Mouse (Mus musculus) liver, postnatal 0 days (tissue): ENCODE measurements around the gene Mrnip.

Experiments
- CTCF ChIP-seq: sonication (generic); IDR thresholded peaks from 2 replicates; pipeline ENCODE4 v1.5.1; 2016; ENCODE audit warnings: antibody characterized with exemption, low read depth
- EP300 ChIP-seq: IDR thresholded peaks from 2 replicates; pipeline ENCODE4 v1.6.1; 2016; ENCODE audit warnings: antibody characterized with exemption, low read depth, mild to moderate bottlenecking

DNA sequence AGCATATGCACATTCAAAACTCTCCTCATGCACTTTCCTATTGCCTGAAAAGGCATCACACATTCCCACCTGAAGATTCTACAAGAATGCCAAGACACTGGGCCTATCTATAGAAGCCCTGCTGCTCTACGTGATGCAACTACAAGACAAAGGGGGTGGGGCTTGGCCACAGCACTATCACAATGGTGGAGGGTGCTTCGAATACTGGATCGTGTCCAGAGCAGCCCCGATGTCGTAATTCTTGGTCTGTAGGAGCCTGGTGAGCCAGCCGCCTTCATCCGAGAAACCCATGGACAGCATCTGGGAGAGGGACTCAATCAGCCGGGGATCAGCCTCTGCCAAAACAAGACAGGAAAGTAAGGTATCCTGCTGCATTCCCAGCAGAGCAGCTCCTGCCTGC lies 26.4 kb downstream of the Mrnip start:
- TF ChIP-seq EP300 (no peak), CTCF (no peak)
